Mouse (Mus musculus) liver, adult 2 months (tissue): Measurements from ENCODE around the gene Wfdc18.

Experiments used
- CTCF ChIP-seq: fragments of 200-500 bp; IDR thresholded peaks from 2 replicates; pipeline ENCODE4 v1.5.1; 2011; ENCODE audit warnings: low read depth, low read length, control low read depth
- POLR2A ChIP-seq: fragments of 200-500 bp; IDR thresholded peaks from 2 replicates; pipeline ENCODE4 v1.6.1; 2011; ENCODE audit warnings: low read length, control low read depth; ENCODE audit not compliant: insufficient read depth; ENCODE audit errors: extremely low read depth

- TF ChIP-seq CTCF (no peak), POLR2A (no peak)
These were observed 25.4 kb downstream of the Wfdc18 start for GRCm38 (mm10) chr11:83734215-83734614.
